Mouse (Mus musculus) R1 (cell line): ENCODE data around the gene Espn.

Experiments
- DNase-seq: peaks from one replicate; pipeline ENCODE4 v3.0.0-alpha.2; 2018; ENCODE audit warnings: low read depth, low spot score

Gene Espn

GRCm38 (mm10) chr4:152151966-152152544 is at the start of gene Espn:
Espn (minus strand) TSS chr4:152152371.
- peak; percentile 91 for DNase-seq

DNA sequence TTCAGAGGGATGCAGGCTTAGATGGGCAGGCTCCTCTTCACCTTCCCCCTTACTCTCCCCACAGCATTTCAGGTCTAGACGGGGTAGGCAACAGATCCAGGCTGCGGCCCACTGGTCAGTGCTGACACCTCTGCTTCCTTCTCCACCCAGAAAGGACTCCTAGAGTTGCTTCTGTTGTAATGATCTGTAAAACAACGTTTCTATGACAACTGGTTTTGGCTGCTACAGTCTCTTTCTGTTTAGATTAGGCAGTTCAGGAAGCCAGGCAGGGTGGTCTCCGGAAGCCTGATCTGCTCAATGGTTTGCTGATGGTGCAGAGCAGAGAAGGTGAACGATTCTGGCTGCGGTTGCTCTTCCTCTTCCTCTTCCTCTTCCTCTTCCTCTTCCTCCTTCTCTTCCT is 49.3 kb upstream of the Espn start:
- no peak for DNase-seq

DNA sequence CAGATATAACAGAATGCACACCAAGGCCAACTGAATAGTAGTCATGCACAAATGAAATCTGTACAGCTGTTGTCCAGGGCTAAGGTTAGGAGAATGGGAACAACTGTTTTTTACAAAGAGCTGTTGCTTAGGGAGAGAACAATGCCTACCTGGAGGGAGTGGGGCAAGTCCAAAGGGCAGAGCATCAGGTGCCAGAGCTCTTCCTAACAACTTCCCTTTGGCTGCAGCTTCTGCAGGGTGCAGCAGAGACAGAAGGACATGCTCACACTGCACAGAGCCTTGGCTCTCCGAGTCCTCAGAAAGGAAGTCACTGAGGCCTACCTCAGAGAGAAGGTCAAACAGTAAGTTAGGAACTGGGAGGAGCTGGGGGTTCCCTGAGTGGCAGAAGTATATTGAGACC is 47.4 kb upstream of the Espn start:
- no peak for DNase-seq

GRCm38 (mm10) chr4:152197545-152197944 is 45.4 kb upstream of the Espn start:
- no peak for DNase-seq

DNA sequence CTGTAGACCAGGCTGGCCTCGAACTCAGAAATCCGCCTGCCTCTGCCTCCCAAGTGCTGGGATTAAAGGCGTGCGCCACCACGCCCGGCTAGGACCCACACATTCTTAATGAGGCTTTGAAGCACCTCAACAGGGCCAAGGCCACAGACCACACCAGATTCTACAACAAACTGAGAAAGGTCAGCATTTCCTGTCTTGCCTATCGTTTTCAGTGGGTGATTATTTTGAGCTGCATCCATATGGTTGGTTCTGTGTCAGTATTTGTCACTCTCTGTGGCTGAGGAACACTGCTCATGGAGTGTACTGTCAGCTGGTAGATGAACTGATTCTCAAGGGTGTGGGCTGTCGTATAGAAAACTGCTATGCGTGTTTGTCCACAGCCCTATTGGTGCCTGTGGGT is 44.1 kb upstream of the Espn start:
- no peak for DNase-seq

GRCm38 (mm10) chr4:152194476-152195175 is 42.5 kb upstream of the Espn start:
- peak; percentile 80 for DNase-seq

- no peak for DNase-seq
Observed at GRCm38 (mm10) chr4:152192569-152192968, 40.4 kb upstream of the Espn start.

DNA sequence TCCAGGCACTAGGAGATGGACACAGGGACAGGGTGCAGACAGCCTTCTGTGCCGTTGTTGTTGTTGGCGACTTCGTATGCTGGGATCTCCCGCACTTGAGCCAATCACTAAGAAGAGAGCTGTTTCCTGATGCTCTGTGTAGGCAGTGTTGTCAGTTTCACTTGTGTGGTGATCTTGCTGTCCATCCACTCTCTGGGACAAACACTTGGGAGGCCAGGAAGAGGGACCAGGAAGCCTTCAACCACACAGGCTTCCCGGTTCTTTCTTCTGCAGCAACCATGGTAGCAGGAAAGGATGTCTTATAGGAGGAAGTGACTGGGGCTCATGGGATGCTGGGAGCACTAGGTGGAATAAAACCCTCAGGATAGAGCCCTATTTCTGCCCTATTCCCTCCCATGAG is 38.5 kb upstream of the Espn start:
- DNase-seq, result no peak

DNA sequence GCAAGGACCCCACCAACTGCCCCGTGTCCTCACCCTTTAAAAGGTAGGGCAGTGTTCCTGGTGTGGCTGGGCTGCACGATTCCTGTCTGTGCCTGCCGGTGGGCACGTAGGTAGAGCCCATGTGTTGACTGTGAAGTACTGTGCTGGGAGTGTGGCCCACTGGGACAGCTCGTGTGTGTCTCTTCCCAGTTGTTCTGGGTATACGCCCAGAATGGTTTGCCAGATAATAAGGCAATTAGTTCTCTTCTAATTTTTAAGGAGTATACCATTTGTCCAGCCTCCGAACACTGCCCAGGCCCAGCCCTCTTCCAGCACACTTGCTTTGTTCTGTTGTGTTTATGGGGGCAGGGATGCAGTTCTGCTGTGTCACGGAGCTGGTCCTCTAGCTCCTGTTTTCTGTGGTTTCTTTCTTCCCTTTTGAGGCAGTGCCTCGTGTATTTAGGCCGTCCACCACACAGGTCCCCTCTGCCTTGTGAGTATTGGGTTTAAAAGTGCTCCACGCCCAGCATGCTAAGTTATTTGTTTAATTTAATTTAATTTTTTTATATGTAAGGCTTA is 38.0 kb upstream of the Espn start:
- no peak for DNase-seq

DNA sequence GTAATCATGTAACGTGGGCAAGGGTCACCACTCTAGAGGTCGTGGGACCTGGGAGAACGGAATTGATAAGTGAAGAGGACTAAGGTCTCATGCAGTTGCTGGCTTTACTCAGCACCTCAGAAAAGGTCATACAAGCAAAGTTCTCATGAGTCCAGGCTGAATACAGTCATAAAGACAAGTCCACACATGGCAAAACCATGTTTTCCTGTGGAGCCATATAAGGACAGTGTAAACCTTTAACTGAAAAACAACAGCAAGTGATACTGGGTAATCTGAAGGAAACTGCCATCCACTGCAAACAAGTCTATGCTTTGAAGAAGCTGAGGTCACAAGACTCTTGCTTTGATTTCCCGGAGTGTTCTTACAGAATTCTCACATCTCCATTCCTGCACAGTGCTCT is 37.5 kb upstream of the Espn start:
- no peak for DNase-seq

DNA sequence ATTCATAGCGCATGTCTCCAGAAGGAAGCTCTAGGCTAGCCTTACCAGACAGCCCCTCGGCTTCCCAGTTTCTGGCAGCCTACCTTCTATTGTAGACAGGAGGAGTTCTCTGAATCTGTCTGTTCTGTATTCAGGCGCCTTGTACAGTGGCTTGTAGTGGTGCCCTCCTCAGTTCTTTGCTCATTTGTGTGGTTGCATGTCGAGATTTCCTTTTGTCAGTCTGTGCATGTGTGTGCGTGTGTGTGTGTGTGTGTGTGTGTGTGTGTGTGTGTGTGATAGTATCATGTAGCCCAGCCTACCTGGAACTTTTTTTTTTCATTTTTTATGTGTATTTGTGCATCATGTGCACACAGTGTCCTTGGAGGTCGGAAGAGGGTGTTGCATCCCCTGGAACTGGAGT is 36.9 kb upstream of the Espn start:
- DNase-seq, result no peak

DNA sequence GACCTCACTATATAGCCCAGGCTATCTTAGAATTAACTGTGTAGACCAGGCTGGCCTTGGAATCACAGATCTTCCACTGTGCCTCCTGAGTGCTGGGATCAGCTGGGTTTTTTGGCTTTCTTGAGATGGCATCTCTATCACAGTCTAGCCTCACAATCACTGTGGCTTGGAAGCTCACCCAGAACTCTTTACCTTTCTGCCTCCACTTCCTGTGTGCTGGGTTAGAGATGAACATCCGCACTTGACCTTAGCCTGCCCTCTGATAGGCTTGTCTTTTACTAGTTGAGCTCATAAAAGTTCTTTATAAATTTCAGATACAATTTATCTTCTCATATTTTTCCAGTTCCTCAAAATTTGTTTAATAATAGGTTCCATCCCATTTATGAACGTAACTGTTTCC is 36.5 kb upstream of the Espn start:
- DNase-seq, result no peak

- no peak for DNase-seq
Observed at GRCm38 (mm10) chr4:152187142-152187541, 35.0 kb upstream of the Espn start.

DNA sequence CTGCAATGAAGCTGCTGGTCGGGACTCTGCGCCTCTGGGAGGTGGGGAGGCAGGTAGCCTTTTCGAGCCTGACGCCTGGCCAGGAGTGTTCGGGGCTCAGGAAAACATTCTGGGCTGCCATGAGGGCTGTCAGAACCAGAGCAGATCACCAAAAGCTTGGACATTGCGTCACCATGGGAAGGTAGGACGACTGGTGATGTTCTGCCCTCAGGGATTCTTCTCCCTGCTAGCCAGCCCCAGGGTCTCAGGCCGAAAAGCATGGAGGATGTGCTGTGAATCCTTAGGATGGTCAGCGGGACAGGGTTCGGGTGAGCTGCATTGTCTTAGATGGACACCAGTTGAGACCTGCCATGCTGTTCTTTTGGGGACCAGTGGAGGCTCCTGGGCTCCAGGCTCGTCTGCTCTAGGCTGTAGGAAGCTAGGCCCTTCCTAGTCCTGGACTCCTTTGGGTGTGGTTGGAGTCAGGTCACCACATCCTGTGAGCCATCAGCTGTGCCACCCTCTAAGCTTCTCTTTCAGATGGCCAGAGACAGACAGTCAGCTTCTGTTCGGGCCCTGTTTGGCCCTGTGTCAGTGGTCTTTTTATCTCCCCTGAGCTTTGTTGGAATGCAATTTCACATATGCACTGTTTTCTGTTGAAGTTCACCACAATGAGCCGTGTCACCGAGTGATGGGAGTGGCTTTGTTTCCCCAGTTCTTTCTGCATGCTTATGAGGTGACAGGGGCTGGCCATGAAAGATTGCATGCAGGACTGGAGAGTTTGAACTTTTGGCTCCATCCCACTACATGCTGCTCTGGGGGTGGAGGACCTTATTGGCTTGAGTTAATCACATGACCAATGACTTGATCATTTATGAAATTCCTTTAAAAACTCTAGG is 34.3 kb upstream of the Espn start:
- no peak for DNase-seq

GRCm38 (mm10) chr4:152185510-152186204 is 33.5 kb upstream of the Espn start:
- DNase-seq, result peak; percentile 74

DNA sequence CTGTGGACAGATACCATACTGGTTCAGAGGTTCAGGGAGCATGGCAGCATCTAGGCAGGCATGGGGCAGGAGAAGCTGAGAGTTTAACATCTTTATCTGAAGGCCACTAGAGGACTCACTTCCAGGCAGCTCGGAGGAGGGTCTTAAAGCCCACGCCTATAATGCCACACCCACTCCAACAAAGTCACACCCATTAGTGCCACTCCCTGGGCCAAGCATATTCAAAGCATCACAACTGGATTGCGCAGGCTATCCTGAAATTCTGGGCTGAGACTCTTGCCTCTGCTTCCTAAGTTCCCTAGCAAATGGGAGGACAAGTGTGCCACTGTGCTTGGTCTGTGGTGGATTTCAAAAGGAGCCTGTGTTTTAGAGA is 33.0 kb upstream of the Espn start:
- DNase-seq, result peak; percentile 97

DNA sequence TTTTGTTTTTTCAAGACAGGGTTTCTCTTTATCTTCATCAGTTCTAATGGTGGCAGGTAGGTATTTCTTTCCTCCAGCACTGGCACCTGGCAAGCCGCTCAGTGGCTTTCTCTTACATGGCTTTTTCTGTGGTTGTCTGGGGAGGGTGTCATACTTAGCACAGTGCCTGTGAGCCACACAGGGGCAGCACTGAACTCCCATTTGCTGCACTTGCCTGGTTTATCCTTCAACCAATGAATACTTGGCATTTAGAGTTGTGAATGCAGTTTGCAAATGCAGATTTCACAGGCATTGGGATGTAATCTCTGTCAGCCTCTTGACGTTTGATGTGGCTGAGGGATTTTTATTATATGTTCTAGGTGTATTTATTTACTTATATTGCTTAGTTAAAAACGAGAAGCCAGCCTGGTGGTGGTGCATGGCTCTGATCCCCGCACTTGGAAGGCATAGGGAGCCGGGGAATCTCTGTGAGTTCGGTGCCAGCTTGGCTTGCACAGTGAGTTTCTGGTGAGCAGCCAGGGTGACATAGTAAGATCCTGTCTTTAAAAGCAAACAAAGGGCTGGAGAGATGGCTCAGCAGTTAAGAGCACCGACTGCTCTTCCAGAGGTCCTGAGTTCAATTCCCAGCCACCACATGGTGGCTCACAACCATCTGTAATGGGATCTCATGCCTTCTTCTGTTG is 32.3 kb upstream of the Espn start:
- DNase-seq, result no peak

GRCm38 (mm10) chr4:152182205-152182604 is 30.0 kb upstream of the Espn start:
- DNase-seq, result no peak

- no peak for DNase-seq
Observed at GRCm38 (mm10) chr4:152179946-152180660, 27.9 kb upstream of the Espn start.

GRCm38 (mm10) chr4:152178916-152179705 is 26.9 kb upstream of the Espn start:
- DNase-seq, result peak; percentile 16
